Mouse (Mus musculus): ENCODE results near the gene Cabp1. TPM values are rescaled to one million over a fixed set of nuclear protein-coding genes. Genes with fewer than 3 reads are reported as not detected.

Gene Cabp1
- polyA plus RNA-seq (2014; fragmentation: Nextera tagmentation; extraction: Ambion mirVana), result 2.0 and 2.4 TPM in 2 replicates

- Histone ChIP-seq H3K4me1 (ENCODE audit: control insufficient read depth, insufficient read depth, low read length) (peaks cover 25% of the 10 kb centered on the region), H3K27me3 (ENCODE audit: control insufficient read depth, insufficient read depth, low read length) (peaks cover 40% of the 10 kb centered on the region), H3K4me2 (replicated peaks; ENCODE audit: low read depth, low read length) (peak within 1 kb of the TSS; percentile 100), H3K9ac (ENCODE audit: low read depth, low read length) (peak within 1 kb of the TSS; percentile 58), H3K9me3 (ENCODE audit: control insufficient read depth, low read length) (no peaks in the 10 kb centered on the region), H3K27ac (ENCODE audit: low read depth, low read length) (no peak within 1 kb of the TSS), H3K4me3 (ENCODE audit: low read length) (peak within 1 kb of the TSS; percentile 63), H3K36me3 (ENCODE audit: control insufficient read depth, insufficient read depth, low read length) (no peaks in the 10 kb centered on the region)
- ATAC-seq (ENCODE audit: low FRiP score, low TSS enrichment), result peak; percentile 46
- whole genome bisulfite sequencing, result under 1% methylated on average over 65 of the region's 116 CpGs
These were observed at the start of gene Cabp1 for GRCm38 (mm10) chr5:115193669-115194625. Cabp1 (minus strand) TSS chr5:115194381.

- H3K27me3 ChIP-seq (ENCODE audit: control insufficient read depth, insufficient read depth, low read length), result no peaks in the 10 kb centered on the region
- no peaks in the 10 kb centered on the region for H3K9me3 ChIP-seq (ENCODE audit: control insufficient read depth, low read length)
- H3K27ac ChIP-seq (ENCODE audit: low read depth, low read length), result no peak overlapping the region
- ATAC-seq (ENCODE audit: low FRiP score, low TSS enrichment), result no peak
- peaks cover 17% of the 10 kb centered on the region for H3K4me1 ChIP-seq (ENCODE audit: control insufficient read depth, insufficient read depth, low read length)
- no peak overlapping the region for H3K9ac ChIP-seq (ENCODE audit: low read depth, low read length)
- no peak overlapping the region for H3K4me3 ChIP-seq (ENCODE audit: low read length)
- H3K4me2 ChIP-seq (replicated peaks; ENCODE audit: low read depth, low read length), result no peak overlapping the region
- WGBS, result 85% methylated on average over 11 of the region's 11 CpGs
- H3K36me3 ChIP-seq (ENCODE audit: control insufficient read depth, insufficient read depth, low read length), result peaks cover 56% of the 10 kb centered on the region
These were observed 46.0 kb upstream of the Cabp1 start for GRCm38 (mm10) chr5:115240191-115240590.

GRCm38 (mm10) chr5:115238729-115239195 is 44.6 kb upstream of the Cabp1 start:
- Histone ChIP-seq H3K27ac (ENCODE audit: low read depth, low read length) (no peak overlapping the region), H3K9me3 (ENCODE audit: control insufficient read depth, low read length) (no peaks in the 10 kb centered on the region), H3K27me3 (ENCODE audit: control insufficient read depth, insufficient read depth, low read length) (peaks cover 8% of the 10 kb centered on the region; the same call in 1 of the 2 replicates), H3K36me3 (ENCODE audit: control insufficient read depth, insufficient read depth, low read length) (peaks cover 42% of the 10 kb centered on the region), H3K4me2 (replicated peaks; ENCODE audit: low read depth, low read length) (peak overlapping the region; percentile 66), H3K4me3 (ENCODE audit: low read length) (peak overlapping the region; percentile 77), H3K4me1 (ENCODE audit: control insufficient read depth, insufficient read depth, low read length) (peaks cover 21% of the 10 kb centered on the region), H3K9ac (ENCODE audit: low read depth, low read length) (peak overlapping the region; percentile 86; the same call in 1 of the 2 replicates)
- no peak for ATAC-seq (ENCODE audit: low FRiP score, low TSS enrichment)
- 7% methylated on average over 11 of the region's 11 CpGs for WGBS

- Histone ChIP-seq H3K9me3 (ENCODE audit: control insufficient read depth, low read length) (no peaks in the 10 kb centered on the region), H3K4me3 (ENCODE audit: low read length) (peak overlapping the region; percentile 77), H3K9ac (ENCODE audit: low read depth, low read length) (peak overlapping the region; percentile 86), H3K27ac (ENCODE audit: low read depth, low read length) (peak overlapping the region; percentile 37; the same call in 1 of the 2 replicates), H3K27me3 (ENCODE audit: control insufficient read depth, insufficient read depth, low read length) (peaks cover 8% of the 10 kb centered on the region; the same call in 1 of the 2 replicates), H3K36me3 (ENCODE audit: control insufficient read depth, insufficient read depth, low read length) (peaks cover 35% of the 10 kb centered on the region), H3K4me1 (ENCODE audit: control insufficient read depth, insufficient read depth, low read length) (peaks cover 21% of the 10 kb centered on the region), H3K4me2 (replicated peaks; ENCODE audit: low read depth, low read length) (peak overlapping the region; percentile 66)
- peak; percentile 82 for ATAC-seq (ENCODE audit: low FRiP score, low TSS enrichment)
- WGBS, result under 1% methylated on average over 86 of the region's 88 CpGs
These were observed 43.9 kb upstream of the Cabp1 start for GRCm38 (mm10) chr5:115237803-115238728.

GRCm38 (mm10) chr5:115235786-115236263 is 41.6 kb upstream of the Cabp1 start, which contains the start of gene Pop5:
Pop5 (plus strand) TSS chr5:115235836.
- 1% methylated on average over 21 of the region's 21 CpGs for WGBS
- peak; percentile 54 for ATAC-seq (ENCODE audit: low FRiP score, low TSS enrichment)
- H3K4me2 ChIP-seq (replicated peaks; ENCODE audit: low read depth, low read length), result peak within 1 kb of the TSS; percentile 76
- H3K27ac ChIP-seq (ENCODE audit: low read depth, low read length), result peak within 1 kb of the TSS; percentile 8; the same call in 1 of the 2 replicates
- no peaks in the 10 kb centered on the region for H3K9me3 ChIP-seq (ENCODE audit: control insufficient read depth, low read length)
- H3K36me3 ChIP-seq (ENCODE audit: control insufficient read depth, insufficient read depth, low read length), result peaks cover 13% of the 10 kb centered on the region
- peak within 1 kb of the TSS; percentile 54 for H3K4me3 ChIP-seq (ENCODE audit: low read length)
- H3K4me1 ChIP-seq (ENCODE audit: control insufficient read depth, insufficient read depth, low read length), result peaks cover 21% of the 10 kb centered on the region
- H3K9ac ChIP-seq (ENCODE audit: low read depth, low read length), result peak within 1 kb of the TSS; percentile 61
- H3K27me3 ChIP-seq (ENCODE audit: control insufficient read depth, insufficient read depth, low read length), result peaks cover 13% of the 10 kb centered on the region

- Histone ChIP-seq H3K9ac (ENCODE audit: low read depth, low read length) (peak overlapping the region; percentile 61), H3K27me3 (ENCODE audit: control insufficient read depth, insufficient read depth, low read length) (peaks cover 13% of the 10 kb centered on the region), H3K4me1 (ENCODE audit: control insufficient read depth, insufficient read depth, low read length) (peaks cover 21% of the 10 kb centered on the region), H3K36me3 (ENCODE audit: control insufficient read depth, insufficient read depth, low read length) (peaks cover 8% of the 10 kb centered on the region), H3K4me3 (ENCODE audit: low read length) (peak overlapping the region; percentile 54), H3K27ac (ENCODE audit: low read depth, low read length) (peak overlapping the region; percentile 8; the same call in 1 of the 2 replicates), H3K4me2 (replicated peaks; ENCODE audit: low read depth, low read length) (peak overlapping the region; percentile 76), H3K9me3 (ENCODE audit: control insufficient read depth, low read length) (no peaks in the 10 kb centered on the region)
- ATAC-seq (ENCODE audit: low FRiP score, low TSS enrichment), result 0 out of 2 replicates have a peak, but pooled peaks have one; percentile 0
- WGBS, result under 1% methylated on average over 44 of the region's 45 CpGs
These were observed 41.2 kb upstream of the Cabp1 start for GRCm38 (mm10) chr5:115235323-115235771.

GRCm38 (mm10) chr5:115234519-115234918 is 40.3 kb upstream of the Cabp1 start:
- no peak for ATAC-seq (ENCODE audit: low FRiP score, low TSS enrichment)
- no peak overlapping the region for H3K27ac ChIP-seq (ENCODE audit: low read depth, low read length)
- 60% methylated on average over 6 of the region's 6 CpGs for WGBS
- H3K27me3 ChIP-seq (ENCODE audit: control insufficient read depth, insufficient read depth, low read length), result peaks cover 13% of the 10 kb centered on the region
- peaks cover 21% of the 10 kb centered on the region for H3K4me1 ChIP-seq (ENCODE audit: control insufficient read depth, insufficient read depth, low read length)
- no peaks in the 10 kb centered on the region for H3K36me3 ChIP-seq (ENCODE audit: control insufficient read depth, insufficient read depth, low read length)
- no peak overlapping the region for H3K9ac ChIP-seq (ENCODE audit: low read depth, low read length)
- no peak overlapping the region for H3K4me3 ChIP-seq (ENCODE audit: low read length)
- H3K4me2 ChIP-seq (replicated peaks; ENCODE audit: low read depth, low read length), result no peak overlapping the region
- no peaks in the 10 kb centered on the region for H3K9me3 ChIP-seq (ENCODE audit: control insufficient read depth, low read length)
